Comparison of ENCODE assay signal across 32 mouse cellular contexts in the genomic region with DNA sequence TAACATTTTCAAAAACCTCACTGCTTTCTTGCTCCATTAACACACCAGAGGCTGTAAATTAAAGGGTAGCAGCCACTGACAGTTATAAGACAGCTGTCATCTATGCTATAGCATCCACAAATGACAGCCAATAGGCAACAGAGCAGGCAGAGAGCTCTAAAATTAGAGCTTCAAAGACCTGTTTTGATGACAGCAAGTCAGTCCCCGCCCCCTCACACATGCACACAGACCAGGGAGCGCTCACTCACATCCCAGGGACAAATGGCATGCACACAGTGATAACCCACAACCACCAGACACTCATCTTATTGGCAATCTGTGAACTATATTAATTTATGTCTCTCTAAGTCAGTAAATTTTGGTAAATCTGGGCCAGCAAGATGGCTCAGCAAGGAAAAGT. TPM values are rescaled to one million over a fixed set of nuclear protein-coding genes. Genes with fewer than 3 reads are reported as not detected.
DNase-seq lines count a peak whose midpoint lies in the region; ATAC-seq and TF ChIP-seq lines count a peak whose summit lies in the region.
"Had no signal": no experiment of that assay in that cellular context is flagged by ENCODE, and none has a peak within 500 bp of the region (broad histone marks: within the 10 kb centered on the region; RNA-seq: fewer than 3 reads in every experiment).

No protein-coding gene starts in this region.

- peak; percentile 5; the same call in 1 of the 2 replicates for ATAC-seq in forebrain, embryonic 16.5 days
- ATAC-seq in forebrain, embryonic 12.5 days (ENCODE audit: low FRiP score) = no peak
- ATAC-seq: activated CD4-positive, CD25-positive, alpha-beta regulatory T cell, adult 4 months; hindbrain, embryonic 16.5 days; intestine, embryonic 15.5 days; liver, embryonic 12.5 days; midbrain, embryonic 16.5 days had no signal

- H3K4me3 ChIP-seq in forebrain, embryonic 16.5 days (replicated peaks; ENCODE audit: low read length) = no peak overlapping the region
- no peak overlapping the region for H3K4me3 ChIP-seq in forebrain, embryonic 12.5 days (replicated peaks)
- H3K4me3 ChIP-seq in layer of hippocampus, adult 2 months = no peak overlapping the region
- H3K4me3 ChIP-seq: gastrocnemius, adult 2 months; intestine, embryonic 15.5 days; limb, embryonic 13.5 days; liver, embryonic 12.5 days; midbrain, embryonic 10.5 days; myocyte had no signal

- no peak overlapping the region for H3K9ac ChIP-seq in forebrain, embryonic 16.5 days (replicated peaks; ENCODE audit: low read depth, low read length)
- no peak overlapping the region for H3K9ac ChIP-seq in forebrain, embryonic 12.5 days
- H3K9ac ChIP-seq: intestine, embryonic 15.5 days; limb, embryonic 13.5 days; liver, embryonic 12.5 days had no signal

- no peak overlapping the region; the same call in 1 of the 2 replicates for H3K4me2 ChIP-seq in forebrain, embryonic 16.5 days (ENCODE audit: low read length)
- no peak overlapping the region for H3K4me2 ChIP-seq in forebrain, embryonic 12.5 days
- H3K4me2 ChIP-seq: intestine, embryonic 15.5 days; liver, embryonic 12.5 days had no signal

- no peak overlapping the region for H3K27ac ChIP-seq in forebrain, embryonic 16.5 days (ENCODE audit: low read length)
- H3K27ac ChIP-seq in forebrain, embryonic 12.5 days = no peak overlapping the region
- H3K27ac ChIP-seq in layer of hippocampus, adult 2 months = peak overlapping the region; percentile 68
- H3K27ac ChIP-seq: gastrocnemius, adult 2 months; intestine, embryonic 15.5 days; limb, embryonic 13.5 days; liver, embryonic 12.5 days; midbrain, embryonic 10.5 days had no signal

- no peaks in the 10 kb centered on the region for H3K27me3 ChIP-seq in forebrain, embryonic 16.5 days (replicated peaks; ENCODE audit: control insufficient read depth, insufficient read depth, low read length)
- no peaks in the 10 kb centered on the region for H3K27me3 ChIP-seq in forebrain, embryonic 12.5 days
- H3K27me3 ChIP-seq: intestine, embryonic 15.5 days; limb, embryonic 13.5 days; liver, embryonic 12.5 days had no signal

- TF ChIP-seq CTCF in layer of hippocampus, adult 2 months (conservative IDR thresholded peaks at IDR 0.05) = no peak

- DNase-seq in cerebellum, adult 11-12 months = peak; percentile 30
- no peak for DNase-seq in cerebellum, postnatal 36 days
- DNase-seq in layer of hippocampus, adult 2 months (ENCODE audit: low spot score in 2 of 2) = peak in 1 of 2 experiments; percentile 33
- no peak for DNase-seq in layer of hippocampus, postnatal 14 days (ENCODE audit: low spot score in 2 of 2)
- DNase-seq in brain, adult 2 months (ENCODE audit: low read depth, low spot score) = peak; percentile 48
- DNase-seq: adrenal gland, adult 8-10 months; cerebellum, adult 9-10 months; gastrocnemius, adult 2 months; heart, postnatal 36 days; kidney, adult 8-10 months; kidney, postnatal 14 days; lung, adult 18-20 months; lung, postnatal 10 days had no signal

- H3K4me1 ChIP-seq in forebrain, embryonic 16.5 days (replicated peaks; ENCODE audit: control insufficient read depth, insufficient read depth, low read length) = peaks cover 14% of the 10 kb centered on the region
- H3K4me1 ChIP-seq in forebrain, embryonic 12.5 days = peaks cover 13% of the 10 kb centered on the region
- H3K4me1 ChIP-seq: intestine, embryonic 15.5 days had no signal

- H3K9me3 ChIP-seq in forebrain, embryonic 16.5 days (ENCODE audit: control insufficient read depth, low read length) = no peaks in the 10 kb centered on the region
- no peaks in the 10 kb centered on the region for H3K9me3 ChIP-seq in forebrain, embryonic 12.5 days
- H3K9me3 ChIP-seq: intestine, embryonic 15.5 days; limb, embryonic 13.5 days; liver, embryonic 12.5 days; midbrain, embryonic 10.5 days had no signal

- no peaks in the 10 kb centered on the region for H3K36me3 ChIP-seq in forebrain, embryonic 16.5 days (ENCODE audit: control insufficient read depth, insufficient read depth)
- H3K36me3 ChIP-seq in forebrain, embryonic 12.5 days (replicated peaks) = 0 out of 2 replicates have a peak, but pooled peaks cover 3% of the 10 kb centered on the region
- H3K36me3 ChIP-seq: intestine, embryonic 15.5 days; liver, embryonic 12.5 days had no signal

- WGBS in forebrain, embryonic 16.5 days = 61% methylated on average over 2 of the region's 2 CpGs
- 74% methylated on average over 2 of the region's 2 CpGs for WGBS in forebrain, embryonic 12.5 days

RNA-seq across cellular contexts. Expression of a gene that starts 2.0 kb away (rescaled TPM):
- polyA plus RNA-seq in forebrain, embryonic 16.5 days (2015; fragmentation: Nextera tagmentation; extraction: Ambion mirVana) = 9.2 and 10.6 TPM in 2 replicates
- 13.3 and 13.6 TPM in 2 replicates for polyA plus RNA-seq in forebrain, embryonic 12.5 days (2016; fragmentation: Nextera tagmentation; extraction: Ambion mirVana)
- total RNA-seq in layer of hippocampus, adult 2 months (2021) = 1 to 10 TPM; 5.6 to 5.8 TPM
- 1 to 10 TPM; 5.9 to 6.2 TPM for total RNA-seq in layer of hippocampus, postnatal 14 days (2021)

RNA-seq across cellular contexts. Expression of a gene that starts 9.9 kb away (rescaled TPM):
- polyA plus RNA-seq in forebrain, embryonic 16.5 days (2015; fragmentation: Nextera tagmentation; extraction: Ambion mirVana) = not detected in 2 replicates
- not detected in 2 replicates for polyA plus RNA-seq in forebrain, embryonic 12.5 days (2016; fragmentation: Nextera tagmentation; extraction: Ambion mirVana)
- total RNA-seq in layer of hippocampus, adult 2 months (2021) = not detected
- not detected for total RNA-seq in layer of hippocampus, postnatal 14 days (2021)
- total RNA-seq: adrenal gland, adult 8-10 months; gastrocnemius, adult 2 months; gastrocnemius, postnatal 4 days; heart, postnatal 36 days; layer of hippocampus, adult 18-20 months; left cerebral cortex, adult 18-20 months; left cerebral cortex, postnatal 25 days had no signal
- polyA plus RNA-seq: activated CD4-positive, CD25-positive, alpha-beta regulatory T cell, adult 4 months; cortical plate, adult 2 months; embryonic facial prominence, embryonic 11.5 days; heart, embryonic 14.5 days; hindbrain, embryonic 16.5 days; intestine, embryonic 15.5 days; limb, embryonic 13.5 days; liver, embryonic 12.5 days; midbrain, embryonic 10.5 days; midbrain, embryonic 16.5 days; myocyte; neural tube, embryonic 14.5 days; stomach, embryonic 14.5 days had no signal

RNA-seq across cellular contexts. Expression of a gene that starts 45.8 kb away (rescaled TPM):
- 37.8 and 41.7 TPM in 2 replicates for polyA plus RNA-seq in forebrain, embryonic 16.5 days (2015; fragmentation: Nextera tagmentation; extraction: Ambion mirVana)
- 29.8 and 31.1 TPM in 2 replicates for polyA plus RNA-seq in forebrain, embryonic 12.5 days (2016; fragmentation: Nextera tagmentation; extraction: Ambion mirVana)
- 10 to 100 TPM; 40.4 to 41.8 TPM for total RNA-seq in layer of hippocampus, adult 2 months (2021)
- 10 to 100 TPM; 65.2 to 77.4 TPM for total RNA-seq in layer of hippocampus, postnatal 14 days (2021)

Comparison
In these comparisons a context has a peak if more than half of its experiments do, and no peak if none do; other contexts are left out.
1. DNase-seq: peak in cerebellum, adult 11-12 months (single experiment) and brain, adult 2 months (single experiment); none in cerebellum, postnatal 36 days (0 of 2) and layer of hippocampus, postnatal 14 days (0 of 2).